ENCODE assay signal across 8 mouse cellular contexts in the genomic region with DNA sequence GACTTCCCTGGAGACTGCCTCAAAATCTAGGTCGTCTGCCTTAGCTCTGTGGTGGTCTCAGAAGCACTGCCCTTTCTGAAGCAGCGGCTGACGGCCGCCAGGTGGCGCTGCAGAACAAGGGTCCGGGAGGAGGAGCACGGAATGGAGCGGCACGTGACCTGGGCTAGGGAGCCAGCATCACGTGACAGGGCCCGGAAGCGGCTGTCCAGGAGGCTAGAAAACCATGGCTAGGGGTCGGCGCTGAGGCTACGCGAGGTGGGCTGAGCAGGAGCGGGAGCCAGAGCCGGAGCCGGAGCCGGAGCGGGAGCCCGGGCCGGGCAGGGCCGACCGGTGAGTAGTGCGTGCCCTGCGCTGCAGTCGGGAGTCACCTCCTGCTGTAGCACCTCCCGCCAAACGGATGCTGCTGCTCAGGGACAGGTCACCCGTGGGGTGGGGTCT. TPM values are rescaled to one million over a fixed set of nuclear protein-coding genes. Genes with fewer than 3 reads are reported as not detected.
DNase-seq lines count a peak whose midpoint lies in the region; ATAC-seq and TF ChIP-seq lines count a peak whose summit lies in the region.

A gene (plus strand): TSS at position 192 of the 438 bp plus-strand sequence.

- H3K9ac ChIP-seq in embryonic facial prominence, embryonic 13.5 days = peak within 1 kb of the TSS; percentile 87
- peak within 1 kb of the TSS; percentile 77 for H3K9ac ChIP-seq in limb, embryonic 14.5 days (ENCODE audit: low read depth, low read length, severe bottlenecking)
- H3K9ac ChIP-seq in midbrain, postnatal 0 days (replicated peaks; ENCODE audit: low read length, poor library complexity, severe bottlenecking) = peak within 1 kb of the TSS; percentile 71

- peaks cover 17% of the 10 kb centered on the region for H3K4me1 ChIP-seq in embryonic facial prominence, embryonic 13.5 days
- H3K4me1 ChIP-seq in limb, embryonic 14.5 days (ENCODE audit: control insufficient read depth, insufficient read depth, low read length) = peaks cover 4% of the 10 kb centered on the region; the same call in 1 of the 2 replicates
- no peaks in the 10 kb centered on the region for H3K4me1 ChIP-seq in midbrain, postnatal 0 days (ENCODE audit: insufficient read depth, low read length)

- H3K4me2 ChIP-seq in embryonic facial prominence, embryonic 13.5 days = peak within 1 kb of the TSS; percentile 96
- H3K4me2 ChIP-seq in limb, embryonic 14.5 days (replicated peaks; ENCODE audit: low read depth, low read length, severe bottlenecking) = peak within 1 kb of the TSS; percentile 98
- H3K4me2 ChIP-seq in midbrain, postnatal 0 days (ENCODE audit: low read depth, low read length, poor library complexity, severe bottlenecking) = peak within 1 kb of the TSS; percentile 95

- peak within 1 kb of the TSS; percentile 78 for H3K4me3 ChIP-seq in embryonic facial prominence, embryonic 13.5 days
- H3K4me3 ChIP-seq in limb, embryonic 14.5 days (replicated peaks; ENCODE audit: low read length) = peak within 1 kb of the TSS; percentile 64
- H3K4me3 ChIP-seq in midbrain, postnatal 0 days (ENCODE audit: low read depth, low read length) = peak within 1 kb of the TSS; percentile 76

- ATAC-seq in embryonic facial prominence, embryonic 13.5 days (ENCODE audit: insufficient number of reproducible peaks, insufficient read depth, low FRiP score, low TSS enrichment, low read depth) = peak; percentile 84
- peak; percentile 96 for ATAC-seq in limb, embryonic 14.5 days (ENCODE audit: low FRiP score, low read depth)
- ATAC-seq in midbrain, postnatal 0 days (ENCODE audit: low FRiP score) = peak; percentile 94

- no peak within 1 kb of the TSS for H3K27ac ChIP-seq in embryonic facial prominence, embryonic 13.5 days
- no peak within 1 kb of the TSS for H3K27ac ChIP-seq in limb, embryonic 14.5 days (replicated peaks; ENCODE audit: low read depth, low read length)
- peak within 1 kb of the TSS; percentile 47; the same call in 1 of the 2 replicates for H3K27ac ChIP-seq in midbrain, postnatal 0 days (ENCODE audit: low read depth, low read length)

- DNase-seq in 3134 (ENCODE audit: extremely low read depth, insufficient read length, low spot score) = peak; percentile 87
- DNase-seq in adrenal gland, postnatal 36 days = peak; percentile 97 to 98
- peak; percentile 94 for DNase-seq in heart, adult 8-10 months (ENCODE audit: low spot score)
- DNase-seq in kidney, adult 9 months = peak; percentile 95
- peak; percentile 93 for DNase-seq in limb, embryonic 14.5 days (ENCODE audit: low spot score)
- DNase-seq in midbrain, postnatal 0 days (ENCODE audit: low spot score) = peak; percentile 97
- DNase-seq in spleen, postnatal 14 days (ENCODE audit: low spot score in 2 of 2) = peak; percentile 88 to 95

- peak; percentile 99 for TF ChIP-seq CTCF in midbrain, postnatal 0 days (IDR thresholded peaks at IDR 0.05)

- WGBS in embryonic facial prominence, embryonic 13.5 days = under 1% methylated on average over 31 of the region's 31 CpGs
- WGBS in limb, embryonic 14.5 days = under 1% methylated on average over 28 of the region's 31 CpGs
- under 1% methylated on average over 31 of the region's 31 CpGs for WGBS in midbrain, postnatal 0 days

- 0 out of 2 replicates have a peak, but pooled peaks have one; percentile 9 for TF ChIP-seq POLR2A in limb, embryonic 14.5 days (IDR thresholded peaks at IDR 0.05; ENCODE audit: borderline replicate concordance, extremely low read depth, insufficient read depth, insufficient read length)

- H3K9me3 ChIP-seq in embryonic facial prominence, embryonic 13.5 days = no peaks in the 10 kb centered on the region
- H3K9me3 ChIP-seq in limb, embryonic 14.5 days (ENCODE audit: control insufficient read depth, low read length) = no peaks in the 10 kb centered on the region
- H3K9me3 ChIP-seq in midbrain, postnatal 0 days (ENCODE audit: low read length) = no peaks in the 10 kb centered on the region

- no peaks in the 10 kb centered on the region for H3K27me3 ChIP-seq in embryonic facial prominence, embryonic 13.5 days
- no peaks in the 10 kb centered on the region for H3K27me3 ChIP-seq in limb, embryonic 14.5 days (ENCODE audit: control insufficient read depth, insufficient read depth, low read length)
- no peaks in the 10 kb centered on the region for H3K27me3 ChIP-seq in midbrain, postnatal 0 days (ENCODE audit: insufficient read depth, low read length)

- H3K36me3 ChIP-seq in embryonic facial prominence, embryonic 13.5 days = no peaks in the 10 kb centered on the region
- no peaks in the 10 kb centered on the region for H3K36me3 ChIP-seq in limb, embryonic 14.5 days (ENCODE audit: control insufficient read depth, insufficient read depth, low read length)
- H3K36me3 ChIP-seq in midbrain, postnatal 0 days (ENCODE audit: insufficient read depth, low read length) = no peaks in the 10 kb centered on the region

RNA-seq across cellular contexts. Expression of the gene that starts here (rescaled TPM):
- 10 to 100 TPM; 14.5 to 18.4 TPM for total RNA-seq in adrenal gland, postnatal 36 days (2021)
- polyA plus RNA-seq in embryonic facial prominence, embryonic 13.5 days (2015; fragmentation: Nextera tagmentation; extraction: Ambion mirVana) = 2.1 and 2.6 TPM in 2 replicates
- total RNA-seq in heart, adult 8-10 months (2022) = 10 to 100 TPM in 3 of 4 experiments, 1 to 10 TPM in 1; 8.8 to 12.1 (median 10.4) TPM
- polyA plus RNA-seq in limb, embryonic 14.5 days (2012; rRNA removed) = 15.9 and 20.2 TPM in 2 replicates
- 2.1 and 2.6 TPM in 2 replicates for polyA plus RNA-seq in limb, embryonic 14.5 days (2014; fragmentation: Nextera tagmentation; extraction: Ambion mirVana)
- 27.6 and 31.8 TPM in 2 replicates for total RNA-seq in midbrain, postnatal 0 days (2014; rRNA removed)
- 2.5 and 2.8 TPM in 2 replicates for polyA plus RNA-seq in midbrain, postnatal 0 days (2015; fragmentation: Nextera tagmentation; extraction: Ambion mirVana)
